Mouse (Mus musculus) liver, adult 2 months (tissue): ENCODE measurements at regions not wholly inside any gene's neighbourhood (a gene's known extent, or its start where the extent isn't known, plus 50 kb on each side); places are given as distances from the start of the nearest gene placed in this dataset.

Source experiments
- DNase-seq: peaks from one replicate; pipeline ENCODE4 v3.0.0-alpha.2; 2011; ENCODE audit warnings: low read depth, low spot score; ENCODE audit errors: extremely low read depth
- H3K27ac ChIP-seq: fragments of 200-500 bp; replicated peaks from 2 replicates; pipeline ENCODE4 v1.5.1; 2012; ENCODE audit warnings: low read depth, mild to moderate bottlenecking, control low read depth, inconsistent platforms, low read length; ENCODE audit not compliant: insufficient read depth
- H3K27me3 ChIP-seq: fragments of 200-500 bp; 2 replicates; pipeline ENCODE4 v1.6.1; 2012; ENCODE audit warnings: mild to moderate bottlenecking, moderate library complexity, low read length, inconsistent platforms; ENCODE audit not compliant: control insufficient read depth, insufficient read depth
- H3K36me3 ChIP-seq: fragments of 200-500 bp; 2 replicates; pipeline ENCODE4 v1.6.1; 2012; ENCODE audit warnings: low read length, inconsistent platforms; ENCODE audit not compliant: control insufficient read depth, insufficient read depth
- H3K4me1 ChIP-seq: fragments of 200-500 bp; 2 replicates; pipeline ENCODE4 v1.6.1; 2011; ENCODE audit warnings: low read length; ENCODE audit not compliant: control insufficient read depth, insufficient read depth
- H3K4me3 ChIP-seq: fragments of 200-500 bp; 2 replicates; pipeline ENCODE4 v1.5.1; 2011; ENCODE audit warnings: low read depth, mild to moderate bottlenecking, control low read depth, low read length, moderate library complexity; ENCODE audit not compliant: insufficient read depth
- H3K79me2 ChIP-seq: fragments of 200-500 bp; 2 replicates; pipeline ENCODE4 v1.6.1; 2012; ENCODE audit warnings: inconsistent platforms, mild to moderate bottlenecking, low read length, moderate library complexity; ENCODE audit not compliant: control insufficient read depth, insufficient read depth
- H3K9ac ChIP-seq: fragments of 200-500 bp; 2 replicates; pipeline ENCODE4 v1.6.1; 2012; ENCODE audit warnings: low read depth, mild to moderate bottlenecking, control low read depth, inconsistent platforms, low read length
- CTCF ChIP-seq: fragments of 200-500 bp; IDR thresholded peaks from 2 replicates; pipeline ENCODE4 v1.5.1; 2011; ENCODE audit warnings: low read depth, low read length, control low read depth
- POLR2A ChIP-seq: fragments of 200-500 bp; IDR thresholded peaks from 2 replicates; pipeline ENCODE4 v1.6.1; 2011; ENCODE audit warnings: low read length, control low read depth; ENCODE audit not compliant: insufficient read depth; ENCODE audit errors: extremely low read depth
- WGBS: fragments of 180-500 bp; shearing (Covaris S2); methylation state at CpG from one replicate; pipeline ENCODE4 v1.1.7; 2018; 5-methylcytosine and 5-hydroxymethylcytosine counted together

DNA sequence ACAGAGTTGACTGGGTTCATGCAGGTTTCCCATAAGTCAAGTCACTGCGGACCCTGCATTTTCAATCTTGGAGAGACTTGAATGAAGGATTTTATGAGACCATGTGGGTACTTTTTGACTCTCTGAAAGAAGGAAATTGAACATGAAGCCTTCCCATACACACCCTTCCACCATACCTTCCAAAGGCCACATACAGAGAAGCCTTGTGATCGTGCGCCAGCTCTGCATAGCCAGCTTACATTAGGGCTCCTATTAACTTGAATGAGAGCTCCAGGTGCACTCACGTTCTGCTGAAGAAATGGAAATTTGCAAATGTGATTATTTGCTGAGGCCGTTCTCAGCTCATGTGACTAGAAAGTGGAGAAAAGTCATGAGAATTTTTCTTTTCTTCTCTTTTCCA is 349.1 kb upstream of the Slc35b3 start:
- H3K4me3 ChIP-seq = no peak overlapping the region

DNA sequence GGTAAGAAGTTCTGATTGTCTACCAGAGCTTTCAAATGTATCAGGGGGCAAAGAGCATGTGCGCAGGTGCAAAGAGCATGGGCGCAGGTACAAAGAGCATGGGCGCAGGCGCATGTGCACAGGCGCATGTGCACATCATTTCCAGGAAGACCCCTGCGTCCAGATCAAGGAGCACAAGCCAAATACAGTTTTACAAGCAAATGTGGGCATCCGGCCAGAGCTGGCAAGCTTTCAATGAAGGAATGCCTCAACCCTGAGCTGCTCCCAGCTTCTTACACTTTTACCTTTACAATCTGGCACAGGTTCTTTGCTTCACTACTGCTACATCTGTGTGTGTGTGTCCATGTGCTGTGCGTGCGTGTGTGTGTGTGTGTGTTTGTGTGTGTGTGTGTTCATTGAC is 347.2 kb upstream of the Slc35b3 start:
- no peak for DNase-seq
- no peak for TF ChIP-seq CTCF
- TF ChIP-seq POLR2A = no peak
- Histone ChIP-seq H3K9ac (no peak overlapping the region), H3K36me3 (no peaks in the 10 kb centered on the region), H3K4me1 (no peaks in the 10 kb centered on the region), H3K79me2 (no peaks in the 10 kb centered on the region), H3K27ac (no peak overlapping the region), H3K27me3 (no peaks in the 10 kb centered on the region), H3K4me3 (no peak overlapping the region)
- WGBS = 85% methylated on average over 9 of the region's 9 CpGs

More for the DNA sequence above, 349.1 kb upstream of the Slc35b3 start:
- TF ChIP-seq CTCF = no peak
- Histone ChIP-seq H3K4me1 (no peaks in the 10 kb centered on the region), H3K79me2 (no peaks in the 10 kb centered on the region), H3K27ac (no peak overlapping the region), H3K27me3 (no peaks in the 10 kb centered on the region), H3K9ac (no peak overlapping the region), H3K36me3 (no peaks in the 10 kb centered on the region)
- 92% methylated on average over 5 of the region's 5 CpGs for WGBS
- no peak for DNase-seq

DNA sequence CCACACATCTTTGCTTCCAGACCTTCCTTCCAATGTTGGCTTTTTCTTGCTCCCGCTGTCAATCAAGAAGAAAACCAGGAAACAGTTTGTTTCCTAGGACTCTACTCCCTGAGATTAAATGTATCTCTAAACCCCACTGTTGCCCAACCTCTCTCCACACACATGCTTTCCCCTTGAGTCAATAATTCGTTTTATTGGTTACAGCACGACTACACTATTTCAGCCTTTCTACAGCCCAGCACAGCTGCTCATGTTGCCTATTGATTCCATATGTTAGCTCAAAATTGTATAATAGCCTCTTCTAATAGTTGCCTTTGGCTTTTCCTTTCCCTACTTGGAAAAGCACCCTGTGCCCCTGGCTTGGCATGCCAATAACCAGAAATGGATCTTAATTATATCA is 346.2 kb upstream of the Slc35b3 start:
- H3K27ac ChIP-seq = no peak overlapping the region
- no peaks in the 10 kb centered on the region for H3K27me3 ChIP-seq
- H3K9ac ChIP-seq = no peak overlapping the region
- TF ChIP-seq POLR2A (no peak), CTCF (no peak)
- 66% methylated on average over 3 of the region's 3 CpGs for WGBS
- H3K36me3 ChIP-seq = no peaks in the 10 kb centered on the region
- H3K4me3 ChIP-seq = no peak overlapping the region
- no peak for DNase-seq
- no peaks in the 10 kb centered on the region for H3K4me1 ChIP-seq
- H3K79me2 ChIP-seq = no peaks in the 10 kb centered on the region

DNA sequence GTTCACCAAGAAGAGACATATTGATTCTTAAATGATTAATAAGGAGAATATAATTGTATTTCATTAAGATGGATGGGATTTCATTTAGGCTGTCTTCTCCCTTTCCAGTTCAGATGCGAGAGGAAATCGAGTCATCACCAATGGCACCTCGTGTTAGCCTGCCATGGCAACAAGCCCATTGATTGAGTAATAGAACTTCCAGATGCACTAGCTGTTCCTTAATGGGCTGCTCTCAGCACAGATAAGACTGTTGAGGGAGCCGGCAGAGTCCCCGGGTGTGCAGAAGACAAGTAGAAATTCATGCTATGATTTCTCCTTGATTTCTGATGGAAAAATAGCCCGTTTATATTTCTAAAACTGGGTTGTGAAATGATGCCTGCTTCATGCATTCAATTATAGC is 336.5 kb upstream of the Slc35b3 start:
- DNase-seq = no peak
- no peak overlapping the region for H3K9ac ChIP-seq
- 75% methylated on average over 6 of the region's 6 CpGs for WGBS

DNA sequence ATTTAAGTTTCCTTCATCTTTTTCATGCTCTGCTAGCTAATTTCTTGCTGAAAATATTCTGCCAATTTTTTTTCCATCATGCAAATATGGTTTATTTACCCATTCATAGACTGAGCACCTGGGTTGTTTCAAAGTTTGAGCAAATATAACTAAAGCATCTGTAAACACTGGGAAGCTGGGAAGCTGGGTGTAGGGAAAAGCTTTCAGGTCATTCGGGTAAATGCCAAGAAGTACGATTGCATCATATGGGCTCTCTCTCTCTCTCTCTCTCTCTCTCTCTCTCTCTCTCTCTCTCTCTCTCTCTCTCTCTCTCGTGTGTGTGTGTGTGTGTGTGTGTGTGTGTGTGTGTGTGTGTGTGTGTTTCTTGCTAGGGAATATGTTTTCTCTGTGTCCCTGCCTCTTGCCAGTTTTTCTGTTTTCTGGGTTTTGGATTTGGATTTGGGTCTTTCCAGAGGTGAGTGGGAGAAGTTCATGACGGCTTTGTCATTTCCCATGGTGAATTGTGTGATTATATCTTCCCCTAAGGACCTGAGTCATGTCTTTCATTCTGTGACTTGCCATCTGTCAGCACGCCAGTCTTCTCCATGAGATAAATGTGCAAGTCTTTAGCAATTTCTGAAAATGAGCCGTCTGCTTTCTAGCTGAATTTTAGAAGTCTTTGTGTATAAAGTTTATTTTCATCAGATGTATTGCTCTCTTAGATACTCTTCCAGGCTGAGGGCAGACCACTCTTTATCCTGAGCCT is 329.7 kb upstream of the Slc35b3 start:
- no peak overlapping the region for H3K27ac ChIP-seq
- no peaks in the 10 kb centered on the region for H3K79me2 ChIP-seq
- 24% methylated on average over 6 of the region's 6 CpGs for WGBS
- TF ChIP-seq CTCF = no peak
- TF ChIP-seq POLR2A = no peak
- H3K36me3 ChIP-seq = no peaks in the 10 kb centered on the region
- H3K4me3 ChIP-seq = no peak overlapping the region
- DNase-seq = peak; percentile 84
- H3K4me1 ChIP-seq = no peaks in the 10 kb centered on the region; the same call in 1 of the 2 replicates
- H3K27me3 ChIP-seq = no peaks in the 10 kb centered on the region
- H3K9ac ChIP-seq = no peak overlapping the region

More for the DNA sequence above, 336.5 kb upstream of the Slc35b3 start:
- Histone ChIP-seq H3K4me1 (no peaks in the 10 kb centered on the region), H3K27ac (no peak overlapping the region), H3K79me2 (no peaks in the 10 kb centered on the region), H3K36me3 (no peaks in the 10 kb centered on the region), H3K27me3 (no peaks in the 10 kb centered on the region), H3K4me3 (no peak overlapping the region)
- TF ChIP-seq POLR2A = no peak
- TF ChIP-seq CTCF = no peak

DNA sequence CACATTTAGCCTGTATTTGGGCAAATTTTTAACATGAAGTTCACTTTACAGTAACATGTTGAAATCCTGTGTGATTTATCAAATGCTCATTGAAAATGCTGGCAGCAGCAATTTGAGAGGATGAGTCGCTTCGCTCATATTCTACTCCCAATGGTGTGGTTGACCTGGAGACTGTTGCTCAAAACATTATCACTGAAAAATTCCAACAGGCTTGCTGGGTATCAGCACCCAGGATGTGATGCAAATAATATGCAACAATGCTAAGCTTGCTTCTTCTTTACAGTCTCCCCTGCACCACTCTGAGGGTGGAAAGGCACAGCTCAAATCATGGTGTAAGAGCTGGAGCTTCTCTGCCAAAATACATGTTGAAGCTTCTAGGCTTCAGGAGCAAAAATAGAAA is 321.6 kb upstream of the Slc35b3 start:
- Histone ChIP-seq H3K79me2 (no peaks in the 10 kb centered on the region), H3K27me3 (no peaks in the 10 kb centered on the region), H3K27ac (no peak overlapping the region), H3K36me3 (no peaks in the 10 kb centered on the region), H3K9ac (no peak overlapping the region), H3K4me3 (no peak overlapping the region), H3K4me1 (no peaks in the 10 kb centered on the region)
- TF ChIP-seq CTCF = no peak
- TF ChIP-seq POLR2A = no peak
- DNase-seq = no peak
- 90% methylated on average over 2 of the region's 2 CpGs for WGBS
